Mouse (Mus musculus): ENCODE measurements around the gene Tldc1. TPM values are rescaled to one million over a fixed set of nuclear protein-coding genes. Genes with fewer than 3 reads are reported as not detected.

The Tldc1 gene
- polyA plus RNA-seq, 1 experiment from 2014 or later, result 10.2 TPM

DNA sequence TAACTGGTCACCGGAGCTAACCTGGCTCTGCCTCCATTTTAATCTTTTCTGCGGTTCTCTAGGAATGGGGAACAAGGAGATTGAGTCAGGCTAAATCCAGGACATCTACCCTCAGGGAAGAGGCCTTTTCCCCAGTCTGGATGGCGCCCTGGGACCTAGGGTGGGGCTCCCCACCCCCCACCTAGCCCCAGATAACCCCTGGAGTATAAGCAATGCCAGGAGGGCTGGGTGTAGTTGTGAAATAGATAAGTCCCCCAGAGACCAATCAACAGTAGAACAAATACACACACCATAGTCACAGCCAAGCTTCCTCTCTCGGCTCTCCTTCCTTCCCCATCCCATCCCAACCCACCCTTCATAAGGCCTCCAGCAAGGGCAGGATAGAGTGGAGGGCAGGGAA lies 29.5 kb upstream of the Tldc1 start:
- Histone ChIP-seq H3K36me3 (ENCODE audit: control insufficient read depth, insufficient read depth, low read length) (no peaks in the 10 kb centered on the region; the same call in 1 of the 2 replicates), H3K27me3 (ENCODE audit: control insufficient read depth, insufficient read depth, low read length) (no peaks in the 10 kb centered on the region), H3K27ac (ENCODE audit: low read depth, low read length) (no peak overlapping the region), H3K9ac (ENCODE audit: low read depth, low read length) (no peak overlapping the region), H3K4me2 (no peak overlapping the region), H3K4me3 (ENCODE audit: low read depth, low read length) (no peak overlapping the region), H3K9me3 (replicated peaks; ENCODE audit: control insufficient read depth, low read length) (no peaks in the 10 kb centered on the region), H3K4me1 (ENCODE audit: control insufficient read depth, insufficient read depth, low read length) (peaks cover 2% of the 10 kb centered on the region)
- ATAC-seq (replicated peaks; ENCODE audit: insufficient number of reproducible peaks, low FRiP score, low TSS enrichment), result no peak
- 69% methylated on average over 4 of the region's 4 CpGs for WGBS (ENCODE audit: insufficient replicate concordance)

DNA sequence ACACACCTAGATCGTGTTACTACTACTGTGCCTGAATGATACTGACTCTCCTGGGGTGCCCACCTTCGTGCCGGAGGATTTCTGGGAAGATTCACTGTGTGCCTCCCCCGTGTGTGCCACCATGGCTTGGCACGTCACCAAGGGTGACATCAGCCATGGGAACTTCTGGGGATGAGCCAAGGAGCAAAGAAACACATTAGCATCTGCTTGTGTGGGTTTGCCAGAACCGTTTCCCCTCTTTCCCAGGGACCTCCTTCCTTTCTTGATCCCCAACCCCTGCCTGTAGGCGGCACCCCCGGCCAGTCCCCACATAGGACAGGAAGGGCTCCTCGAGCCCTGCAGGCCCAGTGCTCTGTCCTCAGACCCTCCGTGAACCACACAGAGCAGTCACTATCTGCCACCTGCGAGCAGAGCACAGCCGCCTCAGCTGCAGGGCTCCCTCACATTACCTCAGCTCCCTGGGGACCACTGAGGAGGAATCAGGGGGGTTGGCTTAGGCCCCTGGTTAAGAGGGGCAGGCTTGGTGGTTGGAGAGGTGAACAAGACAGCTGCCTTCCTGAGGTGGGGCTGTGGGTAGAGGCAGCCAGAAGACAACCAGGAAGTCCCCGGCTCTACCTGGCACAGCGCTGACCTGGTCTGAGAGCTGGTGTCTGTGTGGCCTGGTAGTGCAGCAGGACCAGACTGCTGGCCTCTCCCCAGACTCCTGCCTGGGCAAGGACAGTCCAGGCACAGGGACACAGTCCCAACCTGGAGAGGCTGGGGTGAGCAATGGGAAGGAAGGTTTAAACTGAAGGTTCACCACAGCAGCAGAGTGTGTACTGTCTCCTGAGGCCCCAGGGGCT lies 28.4 kb upstream of the Tldc1 start:
- 73% methylated on average over 14 of the region's 14 CpGs for WGBS (ENCODE audit: insufficient replicate concordance)

GRCm38 (mm10) chr8:119805275-119805674 lies 27.1 kb upstream of the Tldc1 start:
- Histone ChIP-seq H3K9ac (ENCODE audit: low read depth, low read length) (no peak overlapping the region), H3K27me3 (ENCODE audit: control insufficient read depth, insufficient read depth, low read length) (no peaks in the 10 kb centered on the region), H3K4me1 (ENCODE audit: control insufficient read depth, insufficient read depth, low read length) (no peaks in the 10 kb centered on the region), H3K9me3 (replicated peaks; ENCODE audit: control insufficient read depth, low read length) (no peaks in the 10 kb centered on the region), H3K36me3 (ENCODE audit: control insufficient read depth, insufficient read depth, low read length) (no peaks in the 10 kb centered on the region; the same call in 1 of the 2 replicates), H3K4me3 (ENCODE audit: low read depth, low read length) (no peak overlapping the region), H3K27ac (ENCODE audit: low read depth, low read length) (no peak overlapping the region), H3K4me2 (no peak overlapping the region)
- 74% methylated on average over 8 of the region's 8 CpGs for WGBS (ENCODE audit: insufficient replicate concordance)
- no peak for ATAC-seq (replicated peaks; ENCODE audit: insufficient number of reproducible peaks, low FRiP score, low TSS enrichment)

More for the DNA sequence above, 28.4 kb upstream of the Tldc1 start:
- no peak for ATAC-seq (replicated peaks; ENCODE audit: insufficient number of reproducible peaks, low FRiP score, low TSS enrichment)
- Histone ChIP-seq H3K4me3 (ENCODE audit: low read depth, low read length) (no peak overlapping the region), H3K4me1 (ENCODE audit: control insufficient read depth, insufficient read depth, low read length) (no peaks in the 10 kb centered on the region), H3K36me3 (ENCODE audit: control insufficient read depth, insufficient read depth, low read length) (no peaks in the 10 kb centered on the region; the same call in 1 of the 2 replicates), H3K27me3 (ENCODE audit: control insufficient read depth, insufficient read depth, low read length) (no peaks in the 10 kb centered on the region), H3K4me2 (no peak overlapping the region), H3K9me3 (replicated peaks; ENCODE audit: control insufficient read depth, low read length) (no peaks in the 10 kb centered on the region), H3K27ac (ENCODE audit: low read depth, low read length) (no peak overlapping the region), H3K9ac (ENCODE audit: low read depth, low read length) (no peak overlapping the region)

- Histone ChIP-seq H3K4me2 (no peak overlapping the region), H3K27me3 (ENCODE audit: control insufficient read depth, insufficient read depth, low read length) (no peaks in the 10 kb centered on the region), H3K27ac (ENCODE audit: low read depth, low read length) (no peak overlapping the region), H3K9me3 (replicated peaks; ENCODE audit: control insufficient read depth, low read length) (no peaks in the 10 kb centered on the region), H3K4me1 (ENCODE audit: control insufficient read depth, insufficient read depth, low read length) (peaks cover 10% of the 10 kb centered on the region), H3K4me3 (ENCODE audit: low read depth, low read length) (no peak overlapping the region), H3K9ac (ENCODE audit: low read depth, low read length) (no peak overlapping the region), H3K36me3 (ENCODE audit: control insufficient read depth, insufficient read depth, low read length) (no peaks in the 10 kb centered on the region)
- WGBS (ENCODE audit: insufficient replicate concordance), result 89% methylated on average over 1 of the region's 1 CpGs
- ATAC-seq (replicated peaks; ENCODE audit: insufficient number of reproducible peaks, low FRiP score, low TSS enrichment), result no peak
Observed at GRCm38 (mm10) chr8:119802592-119802991, 24.4 kb upstream of the Tldc1 start.

GRCm38 (mm10) chr8:119801168-119801567 lies 23.0 kb upstream of the Tldc1 start:
- Histone ChIP-seq H3K4me2 (no peak overlapping the region), H3K36me3 (ENCODE audit: control insufficient read depth, insufficient read depth, low read length) (no peaks in the 10 kb centered on the region), H3K9ac (ENCODE audit: low read depth, low read length) (no peak overlapping the region), H3K27me3 (ENCODE audit: control insufficient read depth, insufficient read depth, low read length) (no peaks in the 10 kb centered on the region), H3K27ac (ENCODE audit: low read depth, low read length) (no peak overlapping the region), H3K4me3 (ENCODE audit: low read depth, low read length) (no peak overlapping the region), H3K9me3 (replicated peaks; ENCODE audit: control insufficient read depth, low read length) (no peaks in the 10 kb centered on the region), H3K4me1 (ENCODE audit: control insufficient read depth, insufficient read depth, low read length) (peaks cover 10% of the 10 kb centered on the region)
- WGBS (ENCODE audit: insufficient replicate concordance), result 19% methylated on average over 4 of the region's 4 CpGs
- no peak for ATAC-seq (replicated peaks; ENCODE audit: insufficient number of reproducible peaks, low FRiP score, low TSS enrichment)

DNA sequence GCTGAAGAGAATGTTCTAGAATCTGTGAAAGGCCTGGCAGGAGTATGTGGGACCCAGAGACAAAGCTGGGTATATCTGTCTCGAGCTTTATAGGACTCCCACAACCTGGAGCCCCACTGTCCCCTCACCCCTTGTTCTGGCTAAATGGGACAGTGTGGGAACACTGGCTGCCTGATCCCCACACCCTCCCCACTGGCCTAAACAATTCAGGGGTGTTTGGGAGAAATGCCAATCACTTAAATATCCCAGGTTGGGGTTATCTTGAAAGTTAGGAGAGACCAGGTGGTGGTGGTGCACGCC lies 20.7 kb upstream of the Tldc1 start:
- H3K9ac ChIP-seq (ENCODE audit: low read depth, low read length), result no peak overlapping the region
- no peak overlapping the region; the same call in 1 of the 2 replicates for H3K4me2 ChIP-seq
- ATAC-seq (replicated peaks; ENCODE audit: insufficient number of reproducible peaks, low FRiP score, low TSS enrichment), result 0 out of 2 replicates have a peak, but pooled peaks have one; percentile 5
- no peaks in the 10 kb centered on the region for H3K36me3 ChIP-seq (ENCODE audit: control insufficient read depth, insufficient read depth, low read length)
- peaks cover 10% of the 10 kb centered on the region for H3K4me1 ChIP-seq (ENCODE audit: control insufficient read depth, insufficient read depth, low read length)
- no peak overlapping the region for H3K27ac ChIP-seq (ENCODE audit: low read depth, low read length)
- no peak overlapping the region for H3K4me3 ChIP-seq (ENCODE audit: low read depth, low read length)
- no peaks in the 10 kb centered on the region for H3K9me3 ChIP-seq (replicated peaks; ENCODE audit: control insufficient read depth, low read length)
- H3K27me3 ChIP-seq (ENCODE audit: control insufficient read depth, insufficient read depth, low read length), result no peaks in the 10 kb centered on the region
- WGBS (ENCODE audit: insufficient replicate concordance), result 72% methylated on average over 2 of the region's 2 CpGs

GRCm38 (mm10) chr8:119798170-119798964 lies 20.2 kb upstream of the Tldc1 start:
- no peaks in the 10 kb centered on the region for H3K27me3 ChIP-seq (ENCODE audit: control insufficient read depth, insufficient read depth, low read length)
- 14% methylated on average over 15 of the region's 15 CpGs for WGBS (ENCODE audit: insufficient replicate concordance)
- peaks cover 10% of the 10 kb centered on the region for H3K4me1 ChIP-seq (ENCODE audit: control insufficient read depth, insufficient read depth, low read length)
- H3K36me3 ChIP-seq (ENCODE audit: control insufficient read depth, insufficient read depth, low read length), result no peaks in the 10 kb centered on the region
- no peaks in the 10 kb centered on the region for H3K9me3 ChIP-seq (replicated peaks; ENCODE audit: control insufficient read depth, low read length)
- no peak overlapping the region for H3K4me3 ChIP-seq (ENCODE audit: low read depth, low read length)
- ATAC-seq (replicated peaks; ENCODE audit: insufficient number of reproducible peaks, low FRiP score, low TSS enrichment), result peak; percentile 51; the same call in 1 of the 2 replicates
- peak overlapping the region; percentile 33 for H3K4me2 ChIP-seq
- H3K9ac ChIP-seq (ENCODE audit: low read depth, low read length), result no peak overlapping the region
- no peak overlapping the region for H3K27ac ChIP-seq (ENCODE audit: low read depth, low read length)

DNA sequence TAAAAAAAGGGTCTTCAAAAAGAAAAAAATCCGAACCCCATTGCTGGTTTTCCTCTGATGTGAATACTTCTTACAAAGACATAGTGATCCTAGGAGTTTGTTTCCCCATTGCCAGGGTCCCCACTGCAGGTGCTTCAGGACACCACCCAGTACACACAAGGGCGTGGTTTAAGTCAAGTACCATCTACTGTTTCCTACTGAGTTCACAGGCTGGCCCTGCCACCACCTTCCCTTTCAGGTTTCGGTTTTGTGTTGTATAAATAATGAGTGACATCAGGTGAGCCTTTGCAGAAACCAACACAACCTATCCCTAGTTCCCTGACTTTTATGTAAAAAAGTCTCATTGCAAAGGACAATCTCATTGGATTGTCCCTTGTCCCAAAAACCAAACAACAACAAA lies 17.4 kb upstream of the Tldc1 start:
- WGBS (ENCODE audit: insufficient replicate concordance), result 77% methylated on average over 3 of the region's 3 CpGs
- ATAC-seq (replicated peaks; ENCODE audit: insufficient number of reproducible peaks, low FRiP score, low TSS enrichment), result no peak
- Histone ChIP-seq H3K4me2 (no peak overlapping the region), H3K27ac (ENCODE audit: low read depth, low read length) (no peak overlapping the region), H3K36me3 (ENCODE audit: control insufficient read depth, insufficient read depth, low read length) (no peaks in the 10 kb centered on the region), H3K9ac (ENCODE audit: low read depth, low read length) (no peak overlapping the region), H3K9me3 (replicated peaks; ENCODE audit: control insufficient read depth, low read length) (no peaks in the 10 kb centered on the region), H3K4me3 (ENCODE audit: low read depth, low read length) (no peak overlapping the region), H3K27me3 (ENCODE audit: control insufficient read depth, insufficient read depth, low read length) (no peaks in the 10 kb centered on the region), H3K4me1 (ENCODE audit: control insufficient read depth, insufficient read depth, low read length) (peaks cover 21% of the 10 kb centered on the region)
